Mouse (Mus musculus): ENCODE data around the gene Blnk. TPM values are rescaled to one million over a fixed set of nuclear protein-coding genes. Genes with fewer than 3 reads are reported as not detected.

Blnk gene
- polyA plus RNA-seq, 1 experiment: not detected

DNA sequence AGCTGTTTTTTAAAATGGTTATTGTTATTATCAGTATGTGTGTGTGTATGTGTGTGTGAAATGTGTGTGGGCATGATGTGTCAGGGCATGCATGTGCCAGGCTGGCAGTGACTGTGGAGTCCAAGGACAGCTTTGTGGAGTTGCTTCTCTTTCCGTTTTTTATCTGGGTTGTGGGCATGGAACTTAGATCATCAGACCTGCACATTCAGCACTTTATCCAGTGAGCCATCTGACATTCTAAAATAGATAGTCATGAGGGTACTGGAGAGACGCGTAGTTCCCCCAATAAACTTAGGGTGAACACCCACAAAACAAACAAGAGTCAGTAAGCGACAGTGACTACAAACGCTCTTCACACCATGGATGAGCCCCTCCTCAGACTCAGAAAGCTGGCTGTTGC, 979 bp downstream of the Blnk start:
- Histone ChIP-seq H3K9me3 (ENCODE audit: control insufficient read depth, low read length) (no peaks in the 10 kb centered on the region), H3K27me3 (ENCODE audit: control insufficient read depth) (peaks cover 28% of the 10 kb centered on the region), H3K36me3 (ENCODE audit: control insufficient read depth) (no peaks in the 10 kb centered on the region), H3K4me1 (ENCODE audit: control insufficient read depth) (peaks cover 16% of the 10 kb centered on the region), H3K4me3 (replicated peaks) (no peak overlapping the region)
- TF ChIP-seq TAL1 (IDR thresholded peaks at IDR 0.05; ENCODE audit: low read length) (no peak), GATA1 (IDR thresholded peaks at IDR 0.05; ENCODE audit: low read length) (no peak)

DNA sequence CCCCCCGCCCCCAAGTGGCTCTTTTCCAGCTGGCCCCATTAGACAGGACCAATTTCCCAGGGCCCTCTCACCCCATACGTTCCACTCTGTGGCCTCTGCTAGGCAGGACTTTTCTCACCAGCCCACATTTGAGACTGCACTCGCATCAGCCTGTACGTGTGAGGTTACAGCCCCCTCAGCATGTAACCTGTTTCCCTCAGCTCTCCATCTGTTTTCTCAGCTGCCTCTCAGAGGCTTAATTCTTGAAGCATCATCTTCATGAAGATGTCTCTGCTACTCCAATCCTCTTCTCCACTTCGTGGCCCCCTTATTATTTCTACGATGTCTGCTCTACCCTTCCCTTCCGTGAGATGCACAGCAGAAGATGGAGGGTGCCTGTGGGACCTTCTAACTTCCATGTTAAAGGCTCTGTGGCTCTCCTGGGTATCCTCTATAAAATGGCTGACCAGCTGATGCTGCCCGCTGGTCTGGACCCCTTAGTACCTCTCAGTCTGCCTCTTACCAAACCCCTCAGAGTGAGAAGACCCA, 1.8 kb downstream of the Blnk start:
- Histone ChIP-seq H3K9me3 (ENCODE audit: control insufficient read depth, low read length) (no peaks in the 10 kb centered on the region), H3K4me3 (replicated peaks) (no peak overlapping the region)
- TF ChIP-seq GATA1 (IDR thresholded peaks at IDR 0.05; ENCODE audit: low read length): no peak
- no peak for TF ChIP-seq TAL1 (IDR thresholded peaks at IDR 0.05; ENCODE audit: low read length)

DNA sequence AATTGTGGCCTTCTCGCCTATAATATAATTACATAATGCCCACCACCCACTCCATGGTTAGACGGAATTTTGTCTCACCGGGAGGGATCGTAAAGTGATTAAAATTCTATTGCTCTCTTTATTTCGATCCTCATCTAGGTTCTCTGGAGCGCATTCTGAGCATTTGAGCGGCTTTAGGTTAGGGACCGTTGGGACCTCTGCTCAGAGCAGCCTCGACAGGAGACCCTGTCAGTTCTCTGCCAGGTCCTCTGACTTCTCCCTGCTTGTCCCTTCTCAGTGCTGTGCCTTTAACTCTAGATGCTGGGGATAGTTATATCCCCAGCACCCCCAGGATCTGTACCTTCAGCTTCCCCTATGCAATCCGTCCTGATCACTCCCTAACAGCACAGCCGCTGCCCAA, 2.2 kb downstream of the Blnk start:
- Histone ChIP-seq H3K4me1 (ENCODE audit: control insufficient read depth) (peaks cover 9% of the 10 kb centered on the region), H3K9me3 (ENCODE audit: control insufficient read depth, low read length) (no peaks in the 10 kb centered on the region), H3K36me3 (ENCODE audit: control insufficient read depth) (no peaks in the 10 kb centered on the region), H3K4me3 (replicated peaks) (no peak overlapping the region), H3K27me3 (ENCODE audit: control insufficient read depth) (peaks cover 25% of the 10 kb centered on the region)
- TF ChIP-seq GATA1 (IDR thresholded peaks at IDR 0.05; ENCODE audit: low read length) (no peak), TAL1 (IDR thresholded peaks at IDR 0.05; ENCODE audit: low read length) (no peak)

More for the DNA sequence above, 1.8 kb downstream of the Blnk start:
- peaks cover 25% of the 10 kb centered on the region for H3K27me3 ChIP-seq (ENCODE audit: control insufficient read depth)
- H3K36me3 ChIP-seq (ENCODE audit: control insufficient read depth): no peaks in the 10 kb centered on the region
- peaks cover 11% of the 10 kb centered on the region for H3K4me1 ChIP-seq (ENCODE audit: control insufficient read depth)

DNA sequence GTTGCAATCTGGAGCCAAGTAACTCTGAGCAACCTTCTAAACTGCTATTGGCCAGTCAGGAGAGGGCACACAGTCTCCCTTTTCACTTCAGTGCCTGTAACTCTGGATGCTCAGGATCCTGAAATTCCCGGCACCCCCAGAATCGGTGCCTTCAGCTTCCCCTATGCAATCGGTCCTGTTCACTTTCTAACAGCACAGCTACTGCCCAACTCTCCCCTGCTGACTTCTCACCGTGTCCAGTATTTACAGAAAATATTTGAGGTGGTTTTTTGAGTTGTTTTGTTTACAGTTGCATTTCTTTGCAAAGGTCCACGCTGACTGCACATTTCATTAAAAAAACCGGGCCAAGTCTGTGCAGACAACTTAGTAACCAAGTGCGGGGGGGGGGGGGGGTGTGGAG, 2.7 kb downstream of the Blnk start:
- H3K4me3 ChIP-seq (replicated peaks): no peak overlapping the region
- no peaks in the 10 kb centered on the region for H3K36me3 ChIP-seq (ENCODE audit: control insufficient read depth)
- H3K27me3 ChIP-seq (ENCODE audit: control insufficient read depth): peaks cover 25% of the 10 kb centered on the region
- peaks cover 9% of the 10 kb centered on the region for H3K4me1 ChIP-seq (ENCODE audit: control insufficient read depth)
- TF ChIP-seq GATA1 (IDR thresholded peaks at IDR 0.05; ENCODE audit: low read length) (no peak), TAL1 (IDR thresholded peaks at IDR 0.05; ENCODE audit: low read length) (no peak)
- H3K9me3 ChIP-seq (ENCODE audit: control insufficient read depth, low read length): no peaks in the 10 kb centered on the region

DNA sequence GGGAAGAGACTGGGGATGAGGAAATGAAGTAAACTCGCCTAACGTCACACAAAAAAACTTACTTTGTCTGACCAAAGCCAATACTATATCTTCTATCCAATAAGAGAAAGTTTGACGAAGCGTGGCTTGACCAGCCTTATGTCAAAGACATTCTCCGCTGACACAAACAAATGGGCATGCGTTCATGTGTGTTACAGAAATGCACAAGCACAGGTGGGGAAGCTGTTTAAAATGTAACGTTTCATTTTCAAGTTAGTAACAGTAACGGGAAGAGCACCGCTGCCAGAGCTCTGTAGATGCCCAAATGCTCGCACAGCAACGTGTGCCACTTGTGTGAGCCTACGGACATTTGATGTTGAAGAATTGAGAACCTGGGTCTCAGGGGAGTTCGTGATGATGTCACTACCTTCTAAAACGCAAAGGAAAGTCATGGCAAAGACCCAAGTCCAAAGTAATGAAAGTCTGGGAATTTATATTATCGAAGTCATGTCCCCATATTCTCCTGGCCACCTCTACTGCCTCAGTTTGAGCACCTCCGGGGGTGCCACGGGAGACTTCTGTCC, 3.5 kb downstream of the Blnk start:
- Histone ChIP-seq H3K4me3 (replicated peaks) (no peak overlapping the region), H3K27me3 (ENCODE audit: control insufficient read depth) (peaks cover 21% of the 10 kb centered on the region), H3K9me3 (ENCODE audit: control insufficient read depth, low read length) (no peaks in the 10 kb centered on the region), H3K4me1 (ENCODE audit: control insufficient read depth) (peaks cover 9% of the 10 kb centered on the region), H3K36me3 (ENCODE audit: control insufficient read depth) (no peaks in the 10 kb centered on the region)
- TF ChIP-seq TAL1 (IDR thresholded peaks at IDR 0.05; ENCODE audit: low read length) (no peak), GATA1 (IDR thresholded peaks at IDR 0.05; ENCODE audit: low read length) (no peak)

DNA sequence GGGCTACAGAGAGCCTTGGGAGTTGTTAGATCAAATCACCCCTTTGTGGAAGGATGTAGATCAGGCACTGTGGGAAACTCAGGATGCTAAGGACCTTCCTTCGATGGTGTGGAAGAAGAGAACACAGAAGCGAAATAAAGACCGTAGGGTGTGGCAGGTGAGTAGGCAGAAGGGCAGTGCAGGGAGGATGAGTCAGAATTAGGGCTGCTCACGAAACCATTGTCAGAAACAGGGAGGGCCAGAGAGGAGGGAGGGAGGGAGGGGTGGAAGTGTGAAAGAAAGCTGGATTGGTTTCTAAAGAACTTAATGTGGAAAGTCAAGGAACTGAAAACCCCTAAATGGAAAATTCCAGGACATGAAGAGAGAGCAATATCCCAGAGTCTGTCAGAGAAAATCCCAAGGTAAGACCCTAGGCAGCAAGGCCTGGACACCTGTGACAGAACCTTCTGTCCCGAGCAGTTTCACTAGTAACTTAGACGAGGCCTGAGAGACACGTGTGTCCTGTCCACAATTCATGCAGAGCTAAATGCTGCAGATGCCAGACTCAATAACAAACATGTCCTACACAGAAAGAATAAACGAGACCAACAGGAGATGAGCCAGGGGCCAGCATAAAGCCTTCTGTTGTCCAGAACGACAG, 4.3 kb downstream of the Blnk start:
- H3K27me3 ChIP-seq (ENCODE audit: control insufficient read depth): peaks cover 15% of the 10 kb centered on the region
- H3K36me3 ChIP-seq (ENCODE audit: control insufficient read depth): no peaks in the 10 kb centered on the region
- TF ChIP-seq GATA1 (IDR thresholded peaks at IDR 0.05; ENCODE audit: low read length) (no peak), TAL1 (IDR thresholded peaks at IDR 0.05; ENCODE audit: low read length) (no peak)
- H3K4me3 ChIP-seq (replicated peaks): no peak overlapping the region
- peaks cover 7% of the 10 kb centered on the region for H3K4me1 ChIP-seq (ENCODE audit: control insufficient read depth)
- H3K9me3 ChIP-seq (ENCODE audit: control insufficient read depth, low read length): no peaks in the 10 kb centered on the region

DNA sequence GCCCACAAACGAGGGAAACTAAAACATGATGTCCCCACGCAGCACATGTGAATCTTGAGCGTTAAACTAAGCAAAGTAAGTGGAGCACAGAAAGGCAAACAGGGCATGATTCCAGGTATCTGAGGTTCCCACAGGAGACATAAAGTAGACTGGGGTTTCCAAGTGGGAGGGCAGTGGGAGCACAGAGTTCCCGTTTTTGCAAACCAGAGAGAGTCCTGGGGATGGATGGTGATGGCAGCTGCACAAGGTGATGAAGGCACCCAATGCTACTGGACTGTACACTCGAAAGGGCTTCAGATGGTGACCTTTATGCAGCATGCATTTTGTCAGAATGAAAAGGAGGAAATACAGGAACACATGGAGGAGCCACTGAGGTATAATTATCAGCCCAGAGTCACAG, 5.5 kb downstream of the Blnk start:
- Histone ChIP-seq H3K4me3 (replicated peaks) (no peak overlapping the region), H3K4me1 (ENCODE audit: control insufficient read depth) (peaks cover 4% of the 10 kb centered on the region), H3K27me3 (ENCODE audit: control insufficient read depth) (peaks cover 5% of the 10 kb centered on the region), H3K36me3 (ENCODE audit: control insufficient read depth) (no peaks in the 10 kb centered on the region), H3K9me3 (ENCODE audit: control insufficient read depth, low read length) (no peaks in the 10 kb centered on the region)
- no peak for TF ChIP-seq GATA1 (IDR thresholded peaks at IDR 0.05; ENCODE audit: low read length)
- no peak for TF ChIP-seq TAL1 (IDR thresholded peaks at IDR 0.05; ENCODE audit: low read length)

DNA sequence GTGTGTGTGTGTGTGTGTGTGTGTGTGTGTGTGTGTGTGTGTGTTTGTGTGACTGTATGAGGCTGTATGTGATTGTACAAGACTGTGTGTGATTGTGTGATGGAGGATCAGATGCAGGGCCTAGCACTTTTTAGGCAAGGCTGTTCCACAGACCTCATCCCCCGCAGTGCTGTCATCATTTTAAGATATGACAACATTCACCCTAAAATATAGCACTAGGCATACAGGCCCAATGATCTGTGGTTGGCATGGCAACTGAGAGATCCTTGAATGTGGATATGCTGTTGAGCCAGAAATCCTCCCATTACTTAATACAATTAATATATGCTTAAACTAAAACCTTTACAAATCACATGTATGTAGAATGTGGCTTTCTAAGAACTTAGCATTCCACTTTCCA, 9.8 kb downstream of the Blnk start:
- no peaks in the 10 kb centered on the region for H3K27me3 ChIP-seq (ENCODE audit: control insufficient read depth)
- no peak overlapping the region for H3K4me3 ChIP-seq (replicated peaks)
- H3K4me1 ChIP-seq (ENCODE audit: control insufficient read depth): peaks cover under 1% of the 10 kb centered on the region; the same call in 1 of the 2 replicates
- no peaks in the 10 kb centered on the region for H3K9me3 ChIP-seq (ENCODE audit: control insufficient read depth, low read length)
- TF ChIP-seq GATA1 (IDR thresholded peaks at IDR 0.05; ENCODE audit: low read length) (no peak), TAL1 (IDR thresholded peaks at IDR 0.05; ENCODE audit: low read length) (no peak)
- H3K36me3 ChIP-seq (ENCODE audit: control insufficient read depth): no peaks in the 10 kb centered on the region

DNA sequence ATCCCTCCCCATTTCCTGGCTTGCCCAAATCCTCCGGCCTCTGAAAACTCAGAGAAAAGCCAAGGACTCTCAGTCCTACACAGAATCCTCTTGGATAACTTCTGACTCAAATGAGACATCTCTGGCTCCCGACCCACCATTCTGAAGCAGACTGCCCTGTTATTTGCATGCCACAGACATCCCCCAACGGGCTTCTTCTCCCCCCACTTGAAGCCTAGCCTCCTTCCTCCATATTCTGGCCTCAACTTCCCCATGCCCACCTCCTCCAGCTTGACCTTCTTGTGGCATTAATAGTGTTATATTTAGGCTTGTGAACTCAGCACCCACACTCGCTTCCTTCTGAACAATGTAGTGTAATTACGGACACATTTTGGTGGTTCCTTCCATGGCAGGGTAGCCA, 13.7 kb downstream of the Blnk start:
- Histone ChIP-seq H3K9me3 (ENCODE audit: control insufficient read depth, low read length) (no peaks in the 10 kb centered on the region), H3K27me3 (ENCODE audit: control insufficient read depth) (no peaks in the 10 kb centered on the region), H3K4me1 (ENCODE audit: control insufficient read depth) (peaks cover 25% of the 10 kb centered on the region), H3K36me3 (ENCODE audit: control insufficient read depth) (no peaks in the 10 kb centered on the region), H3K4me3 (replicated peaks) (no peak overlapping the region)
- TF ChIP-seq GATA1 (IDR thresholded peaks at IDR 0.05; ENCODE audit: low read length): no peak
- no peak for TF ChIP-seq TAL1 (IDR thresholded peaks at IDR 0.05; ENCODE audit: low read length)
